ENCODE assay signal across 24 mouse cellular contexts in the genomic region with DNA sequence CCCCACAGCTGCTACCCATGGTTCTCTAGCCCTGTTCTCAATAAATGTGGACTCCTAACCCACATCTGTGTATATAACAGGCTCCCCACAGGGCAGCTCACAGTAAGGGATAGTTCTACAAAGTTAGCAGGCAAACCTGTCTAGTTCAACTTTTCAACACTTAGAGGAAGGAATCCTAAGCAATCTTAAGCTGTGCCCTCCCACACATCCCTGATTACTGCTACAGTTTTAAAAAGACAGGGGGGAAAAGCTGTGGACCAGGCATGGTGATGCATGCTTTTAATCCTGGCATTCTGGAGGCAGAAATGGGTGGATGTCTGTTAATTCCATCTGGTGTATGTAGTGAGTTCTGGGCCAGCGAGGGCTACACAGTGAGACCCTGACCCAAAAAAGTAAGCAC.
"Had no signal": no experiment of that assay in that cellular context is flagged by ENCODE, and none has a peak within 500 bp of the region (broad histone marks: within the 10 kb centered on the region; RNA-seq: fewer than 3 reads in every experiment).

No protein-coding gene starts in this region.

- H3K4me1 ChIP-seq: heart, embryonic 13.5 days; heart, embryonic 15.5 days; hindbrain, embryonic 12.5 days; kidney, embryonic 15.5 days; limb, embryonic 13.5 days; limb, embryonic 15.5 days; liver, embryonic 13.5 days; liver, embryonic 15.5 days had no signal

- DNase-seq: gastrocnemius, postnatal 14 days; gastrocnemius, postnatal 36 days; heart, adult 11 months; heart, adult 2 months; heart, postnatal 14 days; heart, postnatal 36 days; kidney, adult 11 months; kidney, adult 2 months; kidney, adult 9 months; kidney, postnatal 14 days; kidney, postnatal 36 days; layer of hippocampus, adult 9-11 months; layer of hippocampus, postnatal 36 days; left cerebral cortex, postnatal 4 days; liver, embryonic 13.5 days had no signal

- H3K4me3 ChIP-seq: heart, adult 2 months; heart, embryonic 13.5 days; heart, embryonic 15.5 days; hindbrain, embryonic 12.5 days; kidney, embryonic 15.5 days; limb, embryonic 13.5 days; limb, embryonic 15.5 days; liver, embryonic 13.5 days; liver, embryonic 15.5 days had no signal

- H3K27ac ChIP-seq: heart, adult 2 months; heart, embryonic 13.5 days; heart, embryonic 15.5 days; hindbrain, embryonic 12.5 days; hindbrain, embryonic 14.5 days; kidney, embryonic 15.5 days; kidney, postnatal 0 days; limb, embryonic 13.5 days; limb, embryonic 15.5 days; liver, embryonic 13.5 days; liver, embryonic 15.5 days had no signal

- H3K27me3 ChIP-seq: heart, embryonic 13.5 days; heart, embryonic 15.5 days; hindbrain, embryonic 12.5 days; kidney, embryonic 15.5 days; limb, embryonic 13.5 days; limb, embryonic 15.5 days; liver, embryonic 13.5 days; liver, embryonic 15.5 days had no signal

- H3K9me3 ChIP-seq: heart, embryonic 15.5 days; hindbrain, embryonic 12.5 days; kidney, embryonic 15.5 days; limb, embryonic 13.5 days; limb, embryonic 15.5 days; liver, embryonic 13.5 days; liver, embryonic 15.5 days had no signal
